Mouse (Mus musculus) heart, postnatal 25 days (tissue): ENCODE data around the gene Tbc1d22a. TPM values are rescaled to one million over a fixed set of nuclear protein-coding genes. Genes with fewer than 3 reads are reported as not detected.
A peak's percentile ranks its signal among the peaks of the same experiment; 100 is the strongest.

ENCODE experiments used
- DNase-seq: peaks from one replicate; pipeline ENCODE4 v3.0.0; 2022; ENCODE audit warnings: low spot score
- intact Hi-C: fragments of 180-260 bp; cut with DNase I; formaldehyde crosslinking; loops from one replicate; pipeline ENCODE4 v1.15.1; 2025
- total RNA-seq, 2 experiments: library from RNA; stranded (reverse); gene quantifications; 2 replicates each; pipeline ENCODE4 v1.2.3; 2021

Tbc1d22a gene
- 10 to 100 TPM; 21.2 to 21.7 TPM for total RNA-seq

- intact Hi-C loops = no loop called here
- DNase-seq = peak; percentile 81
These were observed at the start of gene Tbc1d22a for GRCm38 (mm10) chr15:86213753-86214548. Gene Tbc1d22a, plus strand, starts transcription at chr15:86214459.

DNA sequence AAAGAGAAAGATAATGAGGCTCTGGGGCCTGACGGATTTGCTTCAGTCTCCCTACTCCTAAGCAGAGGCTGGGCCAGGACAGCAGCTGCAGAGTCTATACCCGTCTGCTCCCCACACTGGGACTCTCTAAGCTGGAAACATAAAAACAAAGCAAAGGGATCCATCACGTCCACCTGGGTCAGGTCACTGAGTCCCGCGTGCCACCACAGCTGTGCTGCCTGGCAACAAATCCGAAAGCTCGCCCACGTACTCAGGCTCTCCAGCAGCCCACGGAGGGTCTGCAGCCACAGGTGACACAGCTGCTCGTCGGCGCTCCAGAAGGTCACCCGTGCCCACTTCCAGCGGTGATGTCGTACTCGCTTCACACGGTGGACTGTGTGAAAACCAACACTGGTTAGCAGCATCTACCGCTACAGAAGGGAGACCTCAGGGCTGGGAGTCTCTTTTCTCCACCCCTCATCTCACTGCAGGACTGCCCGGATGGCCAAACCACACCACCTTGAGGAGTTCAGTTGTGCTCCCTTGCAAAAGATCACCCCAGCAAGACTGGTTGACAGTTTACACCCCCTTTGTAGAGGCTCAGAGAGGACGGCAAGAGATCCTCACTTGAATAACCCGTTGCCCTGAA lies 49.4 kb upstream of the Tbc1d22a start:
- intact Hi-C loops = loop anchor here (10.0 kb wide), 1 partner anchor 960 kb away; no protein-coding TSS in a partner anchor
- no peak for DNase-seq

GRCm38 (mm10) chr15:86165811-86166590 lies 48.3 kb upstream of the Tbc1d22a start:
- intact Hi-C loops = loop anchor here (10.0 kb wide), 1 partner anchor 959 kb away; no protein-coding TSS in a partner anchor
- no peak for DNase-seq

GRCm38 (mm10) chr15:86167032-86167655 lies 47.1 kb upstream of the Tbc1d22a start:
- no peak for DNase-seq
- intact Hi-C loops = loop anchor here (10.0 kb wide), 1 partner anchor 958 kb away; no protein-coding TSS in a partner anchor

- no peak for DNase-seq
- intact Hi-C loops = loop anchor here (10.0 kb wide), 1 partner anchor 957 kb away; no protein-coding TSS in a partner anchor
These were observed 46.3 kb upstream of the Tbc1d22a start for GRCm38 (mm10) chr15:86167787-86168504.

GRCm38 (mm10) chr15:86168505-86168867 lies 45.8 kb upstream of the Tbc1d22a start:
- intact Hi-C loops = loop anchor here (10.0 kb wide), 1 partner anchor 956 kb away; no protein-coding TSS in a partner anchor
- no peak for DNase-seq

DNA sequence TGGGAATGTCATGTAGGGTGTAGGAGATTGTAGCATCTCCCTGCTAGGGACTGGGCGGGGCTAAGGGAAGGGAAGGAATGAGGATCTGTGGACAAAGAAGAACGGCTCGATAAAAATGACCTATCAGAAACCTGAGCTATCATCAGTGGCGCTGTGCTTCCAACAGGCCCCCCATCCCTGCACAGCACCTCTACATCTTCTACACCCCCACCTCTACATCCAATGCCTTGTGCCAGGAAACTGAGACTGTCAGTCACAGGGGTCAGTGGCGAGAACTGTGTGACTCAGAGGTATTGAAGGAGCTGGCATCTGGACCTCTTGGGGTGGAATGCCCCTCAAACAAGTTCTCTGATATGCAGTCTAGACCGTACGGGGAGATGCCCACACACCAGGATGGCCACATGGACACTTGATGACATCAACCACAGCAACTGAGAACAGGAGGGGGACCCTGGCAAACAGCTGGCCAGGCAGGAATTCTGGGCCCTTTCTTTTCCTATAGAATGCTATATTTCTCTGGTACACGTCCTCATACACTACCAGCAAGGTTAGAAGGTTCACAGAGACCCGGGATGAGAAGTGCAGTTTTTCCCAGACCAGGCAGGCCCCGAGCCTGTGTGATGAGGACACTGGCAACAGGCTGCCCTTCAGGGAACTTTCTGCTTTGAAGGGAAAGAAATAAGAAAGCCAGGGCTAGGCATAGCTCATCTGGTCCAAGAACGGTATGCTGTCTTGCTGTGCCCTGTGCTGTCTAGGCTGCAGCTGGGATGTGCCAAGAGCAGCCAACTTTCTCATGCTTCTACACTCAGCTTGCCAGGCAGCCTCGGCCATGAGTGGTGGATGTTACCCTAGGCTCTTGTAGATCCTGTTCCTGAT lies 45.1 kb upstream of the Tbc1d22a start:
- no peak for DNase-seq
- intact Hi-C loops = loop anchor here (10.0 kb wide), 1 partner anchor 956 kb away; no protein-coding TSS in a partner anchor

- DNase-seq = no peak
- intact Hi-C loops = loop anchor here (10.0 kb wide), 1 partner anchor 955 kb away; no protein-coding TSS in a partner anchor
These were observed 44.5 kb upstream of the Tbc1d22a start for GRCm38 (mm10) chr15:86169817-86170110.

DNA sequence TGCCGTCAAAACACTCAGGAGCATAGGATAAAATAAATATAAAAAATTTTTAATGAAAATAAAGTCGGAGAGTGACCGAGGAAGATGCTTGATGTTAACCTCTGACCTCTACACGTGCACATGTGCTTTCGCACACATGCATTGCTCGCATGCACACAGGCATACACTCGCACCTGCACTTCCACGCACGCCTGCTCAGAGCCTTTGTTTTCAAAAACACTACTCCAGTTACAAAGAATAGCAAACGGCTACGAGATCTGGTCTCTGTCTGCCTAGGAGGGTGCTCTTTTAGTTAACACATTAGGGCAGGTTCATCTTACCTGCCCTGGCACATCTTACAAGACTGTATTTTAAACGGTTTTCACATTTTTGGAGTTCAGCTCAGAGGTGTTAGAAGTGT lies 42.9 kb upstream of the Tbc1d22a start:
- intact Hi-C loops = no loop called here
- DNase-seq = no peak

DNA sequence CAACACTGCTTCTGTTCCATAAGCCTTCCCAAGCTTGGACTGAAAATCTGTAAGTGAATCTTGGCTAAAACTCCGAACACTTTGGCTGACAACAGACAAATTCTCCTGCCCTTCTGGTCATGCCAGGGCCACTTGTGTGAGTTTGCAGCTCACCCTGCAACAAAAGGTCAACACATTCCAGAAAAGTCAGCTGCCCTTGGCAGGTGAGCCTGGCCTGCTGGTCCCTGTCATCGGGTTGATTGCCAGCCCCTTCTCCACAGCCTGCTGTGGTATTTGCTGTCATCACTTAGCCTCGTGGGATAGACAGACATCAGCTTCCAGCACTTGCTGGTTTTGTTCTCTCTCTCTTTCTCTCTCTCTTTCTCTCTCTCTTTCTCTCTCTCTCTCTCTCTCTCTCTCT lies 42.1 kb upstream of the Tbc1d22a start:
- intact Hi-C loops = no loop called here
- no peak for DNase-seq

GRCm38 (mm10) chr15:86172526-86172925 lies 41.7 kb upstream of the Tbc1d22a start:
- intact Hi-C loops = no loop called here
- DNase-seq = no peak

- DNase-seq = no peak
- intact Hi-C loops = no loop called here
These were observed 40.9 kb upstream of the Tbc1d22a start for GRCm38 (mm10) chr15:86173136-86173985.

- intact Hi-C loops = no loop called here
- DNase-seq = no peak
These were observed 38.8 kb upstream of the Tbc1d22a start for GRCm38 (mm10) chr15:86175253-86176050.

DNA sequence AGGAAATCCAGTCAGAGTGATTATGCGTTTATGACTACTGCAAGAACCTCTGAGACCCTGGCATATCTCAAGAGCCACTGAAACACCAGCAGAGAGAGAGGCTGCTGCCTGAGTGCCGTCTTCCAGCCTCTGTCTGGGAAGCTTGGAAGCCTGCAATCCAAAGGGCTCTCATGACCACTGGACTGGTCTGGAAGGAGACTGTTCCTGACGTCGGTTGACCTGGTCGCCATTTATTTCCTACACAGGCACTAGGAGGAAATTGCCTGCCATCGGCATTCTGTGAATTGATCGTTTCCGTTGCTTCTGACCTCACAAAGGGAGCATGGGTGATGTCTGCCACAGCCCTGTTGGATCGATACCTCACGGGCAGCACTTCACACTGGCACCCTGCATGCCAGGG lies 38.1 kb upstream of the Tbc1d22a start:
- DNase-seq = no peak
- intact Hi-C loops = no loop called here

- DNase-seq = no peak
- intact Hi-C loops = no loop called here
These were observed 37.2 kb upstream of the Tbc1d22a start for GRCm38 (mm10) chr15:86176771-86177702.
